Mouse (Mus musculus) fibroblast of lung, adult 2 months (primary cell): ENCODE results near the gene Gm21317.
"Not testable (repeated sequence)": the region's sequence is repeated elsewhere in the genome, so short reads cannot be mapped to it uniquely, and the experiment has no call there.

Experiments used
- DNase-seq: peaks from one replicate; pipeline ENCODE4 v3.0.0-alpha.2; 2011; ENCODE audit warnings: low read depth

The Gm21317 gene

GRCm38 (mm10) chrY:82224927-82225326 is at the start of gene Gm21317:
Gene Gm21317 (plus strand): TSS chrY:82225227.
- not testable (repeated sequence) for DNase-seq
